ENCODE assay signal across 25 mouse cellular contexts in genomic region chr11:68023811-68024369, GRCm38 (mm10). TPM values are rescaled to one million over a fixed set of nuclear protein-coding genes. Genes with fewer than 3 reads are reported as not detected.
DNase-seq lines count a peak whose midpoint lies in the region; ATAC-seq and TF ChIP-seq lines count a peak whose summit lies in the region.
"Had no signal": no experiment of that assay in that cellular context is flagged by ENCODE, and none has a peak within 500 bp of the region (broad histone marks: within the 10 kb centered on the region; RNA-seq: fewer than 3 reads in every experiment).

No protein-coding gene starts in this region.

- no peaks in the 10 kb centered on the region for H3K9me3 ChIP-seq in hindbrain, embryonic 10.5 days
- H3K9me3 ChIP-seq in hindbrain, embryonic 12.5 days (replicated peaks), result no peaks in the 10 kb centered on the region
- no peaks in the 10 kb centered on the region for H3K9me3 ChIP-seq in lung, embryonic 14.5 days (ENCODE audit: low read depth, low read length)
- H3K9me3 ChIP-seq in stomach, embryonic 14.5 days (ENCODE audit: control insufficient read depth, low read depth, low read length), result no peaks in the 10 kb centered on the region
- H3K9me3 ChIP-seq in stomach, postnatal 0 days (ENCODE audit: control insufficient read depth, low read length), result no peaks in the 10 kb centered on the region
- H3K9me3 ChIP-seq in forebrain, embryonic 13.5 days (replicated peaks), result no peaks in the 10 kb centered on the region
- H3K9me3 ChIP-seq: embryonic facial prominence, embryonic 15.5 days; forebrain, embryonic 12.5 days; heart, embryonic 10.5 days; liver, embryonic 12.5 days; midbrain, embryonic 12.5 days; neural tube, embryonic 12.5 days had no signal

- no peaks in the 10 kb centered on the region for H3K27me3 ChIP-seq in hindbrain, embryonic 10.5 days (ENCODE audit: insufficient read depth, poor library complexity, severe bottlenecking)
- no peaks in the 10 kb centered on the region for H3K27me3 ChIP-seq in hindbrain, embryonic 12.5 days
- no peaks in the 10 kb centered on the region for H3K27me3 ChIP-seq in lung, embryonic 14.5 days (ENCODE audit: insufficient read depth, low read length)
- no peaks in the 10 kb centered on the region for H3K27me3 ChIP-seq in stomach, embryonic 14.5 days (ENCODE audit: control insufficient read depth, insufficient read depth, low read length)
- no peaks in the 10 kb centered on the region for H3K27me3 ChIP-seq in stomach, postnatal 0 days (ENCODE audit: control insufficient read depth, insufficient read depth, low read length)
- no peaks in the 10 kb centered on the region; the same call in 1 of the 2 replicates for H3K27me3 ChIP-seq in forebrain, embryonic 13.5 days
- H3K27me3 ChIP-seq: embryonic facial prominence, embryonic 15.5 days; forebrain, embryonic 12.5 days; liver, embryonic 12.5 days; neural tube, embryonic 12.5 days had no signal

- H3K36me3 ChIP-seq in hindbrain, embryonic 10.5 days, result no peaks in the 10 kb centered on the region
- H3K36me3 ChIP-seq in hindbrain, embryonic 12.5 days, result no peaks in the 10 kb centered on the region
- no peaks in the 10 kb centered on the region for H3K36me3 ChIP-seq in lung, embryonic 14.5 days (ENCODE audit: insufficient read depth)
- no peaks in the 10 kb centered on the region for H3K36me3 ChIP-seq in stomach, embryonic 14.5 days (ENCODE audit: control insufficient read depth, insufficient read depth, low read length)
- H3K36me3 ChIP-seq in stomach, postnatal 0 days (ENCODE audit: control insufficient read depth, insufficient read depth, low read length), result no peaks in the 10 kb centered on the region
- no peaks in the 10 kb centered on the region for H3K36me3 ChIP-seq in forebrain, embryonic 13.5 days (ENCODE audit: poor library complexity, severe bottlenecking)
- H3K36me3 ChIP-seq: embryonic facial prominence, embryonic 15.5 days; forebrain, embryonic 12.5 days; heart, embryonic 10.5 days; midbrain, embryonic 12.5 days; neural tube, embryonic 12.5 days had no signal

- WGBS in hindbrain, embryonic 10.5 days, result 84% methylated on average over 8 of the region's 8 CpGs
- WGBS in hindbrain, embryonic 12.5 days, result 79% methylated on average over 8 of the region's 8 CpGs
- 30% methylated on average over 8 of the region's 8 CpGs for WGBS in lung, embryonic 14.5 days
- WGBS in stomach, embryonic 14.5 days, result 38% methylated on average over 8 of the region's 8 CpGs
- WGBS in stomach, postnatal 0 days, result 45% methylated on average over 8 of the region's 8 CpGs
- WGBS in forebrain, embryonic 13.5 days, result 90% methylated on average over 8 of the region's 8 CpGs

- DNase-seq in hindbrain, embryonic 10.5 days (ENCODE audit: low spot score), result no peak
- DNase-seq in lung, embryonic 14.5 days, result no peak
- DNase-seq in lung, postnatal 14 days, result no peak
- no peak for DNase-seq in stomach, postnatal 0 days (ENCODE audit: low spot score)
- DNase-seq: adrenal gland, postnatal 25 days; cerebellum, adult 11-12 months; cerebellum, postnatal 10 days; gastrocnemius, postnatal 14 days; layer of hippocampus, postnatal 36 days; left cerebral cortex, postnatal 4 days; lung, postnatal 10 days; right cerebral cortex, adult 18-20 months; spleen, adult 18-20 months had no signal

- no peak for TF ChIP-seq CTCF in lung, embryonic 14.5 days (IDR thresholded peaks at IDR 0.05; ENCODE audit: low read depth)
- TF ChIP-seq CTCF in stomach, postnatal 0 days (IDR thresholded peaks at IDR 0.05; ENCODE audit: low read depth), result no peak

- no peak overlapping the region for H3K9ac ChIP-seq in hindbrain, embryonic 12.5 days
- no peak overlapping the region for H3K9ac ChIP-seq in lung, embryonic 14.5 days
- no peak overlapping the region for H3K9ac ChIP-seq in stomach, embryonic 14.5 days (replicated peaks; ENCODE audit: low read depth, low read length)
- no peak overlapping the region for H3K9ac ChIP-seq in stomach, postnatal 0 days (ENCODE audit: low read length)
- H3K9ac ChIP-seq in forebrain, embryonic 13.5 days, result no peak overlapping the region
- H3K9ac ChIP-seq: embryonic facial prominence, embryonic 15.5 days; forebrain, embryonic 12.5 days; hindbrain, embryonic 14.5 days; liver, embryonic 12.5 days; midbrain, embryonic 12.5 days; neural tube, embryonic 12.5 days had no signal

- no peak for TF ChIP-seq EP300 in stomach, postnatal 0 days (optimal IDR thresholded peaks at IDR 0.05)

- H3K4me1 ChIP-seq in hindbrain, embryonic 10.5 days (replicated peaks), result peaks cover 18% of the 10 kb centered on the region
- peaks cover 2% of the 10 kb centered on the region; the same call in 1 of the 2 replicates for H3K4me1 ChIP-seq in hindbrain, embryonic 12.5 days
- peaks cover 22% of the 10 kb centered on the region for H3K4me1 ChIP-seq in lung, embryonic 14.5 days (ENCODE audit: insufficient read depth)
- H3K4me1 ChIP-seq in stomach, embryonic 14.5 days (ENCODE audit: control insufficient read depth, insufficient read depth, low read length), result peaks cover 8% of the 10 kb centered on the region; the same call in 1 of the 2 replicates
- no peaks in the 10 kb centered on the region for H3K4me1 ChIP-seq in stomach, postnatal 0 days (replicated peaks; ENCODE audit: control insufficient read depth, insufficient read depth)
- peaks cover 5% of the 10 kb centered on the region; the same call in 1 of the 2 replicates for H3K4me1 ChIP-seq in forebrain, embryonic 13.5 days

- H3K4me2 ChIP-seq in hindbrain, embryonic 12.5 days (replicated peaks), result no peak overlapping the region
- H3K4me2 ChIP-seq in lung, embryonic 14.5 days, result no peak overlapping the region
- H3K4me2 ChIP-seq in stomach, embryonic 14.5 days (replicated peaks; ENCODE audit: low read depth, low read length), result no peak overlapping the region
- no peak overlapping the region for H3K4me2 ChIP-seq in stomach, postnatal 0 days (replicated peaks; ENCODE audit: low read depth)
- no peak overlapping the region for H3K4me2 ChIP-seq in forebrain, embryonic 13.5 days
- H3K4me2 ChIP-seq: embryonic facial prominence, embryonic 15.5 days; forebrain, embryonic 12.5 days; hindbrain, embryonic 14.5 days; liver, embryonic 12.5 days; midbrain, embryonic 12.5 days; neural tube, embryonic 12.5 days had no signal

- H3K27ac ChIP-seq in hindbrain, embryonic 10.5 days, result 0 out of 2 replicates have a peak overlapping the region, but pooled peaks have one; percentile 14
- no peak overlapping the region for H3K27ac ChIP-seq in hindbrain, embryonic 12.5 days
- peak overlapping the region; percentile 71; the same call in 1 of the 2 replicates for H3K27ac ChIP-seq in lung, embryonic 14.5 days (ENCODE audit: low read depth)
- H3K27ac ChIP-seq in stomach, embryonic 14.5 days (ENCODE audit: low read length), result no peak overlapping the region
- no peak overlapping the region for H3K27ac ChIP-seq in stomach, postnatal 0 days (replicated peaks)
- no peak overlapping the region for H3K27ac ChIP-seq in forebrain, embryonic 13.5 days
- H3K27ac ChIP-seq: embryonic facial prominence, embryonic 15.5 days; forebrain, embryonic 12.5 days; heart, embryonic 10.5 days; hindbrain, embryonic 14.5 days; kidney, postnatal 0 days; liver, embryonic 12.5 days; midbrain, embryonic 12.5 days; neural tube, embryonic 12.5 days had no signal

- no peak for ATAC-seq in hindbrain, embryonic 12.5 days (ENCODE audit: low FRiP score)
- peak; percentile 45; the same call in 1 of the 2 replicates for ATAC-seq in lung, embryonic 14.5 days (ENCODE audit: insufficient read depth)
- ATAC-seq in stomach, embryonic 14.5 days (ENCODE audit: insufficient number of reproducible peaks, insufficient read depth, low FRiP score, low read depth), result 0 out of 2 replicates have a peak, but pooled peaks have one; percentile 2
- no peak; the same call in 1 of the 2 replicates for ATAC-seq in stomach, postnatal 0 days (ENCODE audit: low FRiP score, low TSS enrichment)
- no peak for ATAC-seq in forebrain, embryonic 13.5 days
- ATAC-seq: liver, embryonic 12.5 days had no signal

- no peak overlapping the region for H3K4me3 ChIP-seq in hindbrain, embryonic 10.5 days
- H3K4me3 ChIP-seq in hindbrain, embryonic 12.5 days, result no peak overlapping the region
- H3K4me3 ChIP-seq in lung, embryonic 14.5 days (ENCODE audit: low read depth, low read length), result no peak overlapping the region
- no peak overlapping the region for H3K4me3 ChIP-seq in stomach, embryonic 14.5 days (ENCODE audit: low read depth, low read length)
- H3K4me3 ChIP-seq in stomach, postnatal 0 days (ENCODE audit: low read depth, low read length), result no peak overlapping the region
- H3K4me3 ChIP-seq in forebrain, embryonic 13.5 days, result no peak overlapping the region
- H3K4me3 ChIP-seq: embryonic facial prominence, embryonic 15.5 days; forebrain, embryonic 12.5 days; heart, embryonic 10.5 days; liver, embryonic 12.5 days; midbrain, embryonic 12.5 days; myocyte; neural tube, embryonic 12.5 days had no signal

RNA-seq across cellular contexts. Expression of gene Stx8, which starts 57.9 kb away (rescaled TPM):
- 50.7 and 57.5 TPM in 2 replicates for polyA plus RNA-seq in hindbrain, embryonic 10.5 days (2016; fragmentation: Nextera tagmentation; extraction: Ambion mirVana)
- 64.0 and 74.4 TPM in 2 replicates for polyA plus RNA-seq in hindbrain, embryonic 12.5 days (2016; fragmentation: Nextera tagmentation; extraction: Ambion mirVana)
- polyA plus RNA-seq in lung, embryonic 14.5 days (2014; fragmentation: Nextera tagmentation; extraction: Ambion mirVana), result 48.6 and 52.0 TPM in 2 replicates
- 60.4 and 68.5 TPM in 2 replicates for polyA plus RNA-seq in stomach, embryonic 14.5 days (2014; fragmentation: Nextera tagmentation; extraction: Ambion mirVana)
- 71.0 and 76.1 TPM in 2 replicates for polyA plus RNA-seq in stomach, postnatal 0 days (2015; fragmentation: Nextera tagmentation; extraction: Ambion mirVana)
- polyA plus RNA-seq in forebrain, embryonic 13.5 days (2015; fragmentation: Nextera tagmentation; extraction: Ambion mirVana), result 63.0 and 66.0 TPM in 2 replicates

RNA-seq across cellular contexts. Expression of gene Cfap52, which starts 58.4 kb away (rescaled TPM):
- polyA plus RNA-seq in hindbrain, embryonic 10.5 days (2016; fragmentation: Nextera tagmentation; extraction: Ambion mirVana), result 2.3 and 5.4 TPM in 2 replicates
- 4.5 and 7.0 TPM in 2 replicates for polyA plus RNA-seq in hindbrain, embryonic 12.5 days (2016; fragmentation: Nextera tagmentation; extraction: Ambion mirVana)
- 0.97 and 1.2 TPM in 2 replicates for polyA plus RNA-seq in lung, embryonic 14.5 days (2014; fragmentation: Nextera tagmentation; extraction: Ambion mirVana)
- polyA plus RNA-seq in stomach, embryonic 14.5 days (2014; fragmentation: Nextera tagmentation; extraction: Ambion mirVana), result 0.48 and 1.3 TPM in 2 replicates
- polyA plus RNA-seq in stomach, postnatal 0 days (2015; fragmentation: Nextera tagmentation; extraction: Ambion mirVana), result 0.35 and 0.42 TPM in 2 replicates
- polyA plus RNA-seq in forebrain, embryonic 13.5 days (2015; fragmentation: Nextera tagmentation; extraction: Ambion mirVana), result 2.7 and 3.4 TPM in 2 replicates
- polyA plus RNA-seq: liver, embryonic 12.5 days had no signal

Comparison
In these comparisons a context has a peak if more than half of its experiments do, and no peak if none do; other contexts are left out.
1. H3K27ac ChIP-seq: peak in hindbrain, embryonic 10.5 days (single experiment) and lung, embryonic 14.5 days (single experiment); none in hindbrain, embryonic 12.5 days (single experiment), stomach, embryonic 14.5 days (single experiment), stomach, postnatal 0 days (single experiment) and forebrain, embryonic 13.5 days (single experiment).
2. ATAC-seq: peak in lung, embryonic 14.5 days (single experiment) and stomach, embryonic 14.5 days (single experiment); none in hindbrain, embryonic 12.5 days (single experiment), stomach, postnatal 0 days (single experiment) and forebrain, embryonic 13.5 days (single experiment).